Mouse (Mus musculus): ENCODE data around the gene Snf8.

- TF ChIP-seq CTCF (IDR thresholded peaks at IDR 0.05; ENCODE audit: borderline replicate concordance, control insufficient read depth, extremely low read depth, insufficient read depth, low read length, poor library complexity) (no peak), POLR2A (IDR thresholded peaks at IDR 0.05; ENCODE audit: control insufficient read depth, extremely low read depth, insufficient read depth, low read length, poor library complexity) (no peak)
Measured at GRCm38 (mm10) chr11:95987854-95988447, 46.7 kb upstream of the Snf8 start.

All from thymus, adult 2 months (tissue).